Mouse (Mus musculus) megakaryocyte, embryonic 14.5 days (primary cell): ENCODE measurements around the gene Wasf3.

ENCODE experiments used
- FLI1 ChIP-seq: IDR thresholded peaks from 2 replicates; pipeline ENCODE4 v1.6.1; 2012; ENCODE audit warnings: low read length, inconsistent platforms, mixed read lengths
- GATA1 ChIP-seq: IDR thresholded peaks from 3 replicates; pipeline ENCODE4 v1.6.1; 2012; ENCODE audit warnings: mixed read lengths, low read length, inconsistent platforms, borderline replicate concordance

- TF ChIP-seq FLI1 (no peak), GATA1 (no peak)
These were observed 39.7 kb upstream of the Wasf3 start for GRCm38 (mm10) chr5:146344911-146345686.
